16 mouse cellular contexts compared by ENCODE assay signal in the genomic region with DNA sequence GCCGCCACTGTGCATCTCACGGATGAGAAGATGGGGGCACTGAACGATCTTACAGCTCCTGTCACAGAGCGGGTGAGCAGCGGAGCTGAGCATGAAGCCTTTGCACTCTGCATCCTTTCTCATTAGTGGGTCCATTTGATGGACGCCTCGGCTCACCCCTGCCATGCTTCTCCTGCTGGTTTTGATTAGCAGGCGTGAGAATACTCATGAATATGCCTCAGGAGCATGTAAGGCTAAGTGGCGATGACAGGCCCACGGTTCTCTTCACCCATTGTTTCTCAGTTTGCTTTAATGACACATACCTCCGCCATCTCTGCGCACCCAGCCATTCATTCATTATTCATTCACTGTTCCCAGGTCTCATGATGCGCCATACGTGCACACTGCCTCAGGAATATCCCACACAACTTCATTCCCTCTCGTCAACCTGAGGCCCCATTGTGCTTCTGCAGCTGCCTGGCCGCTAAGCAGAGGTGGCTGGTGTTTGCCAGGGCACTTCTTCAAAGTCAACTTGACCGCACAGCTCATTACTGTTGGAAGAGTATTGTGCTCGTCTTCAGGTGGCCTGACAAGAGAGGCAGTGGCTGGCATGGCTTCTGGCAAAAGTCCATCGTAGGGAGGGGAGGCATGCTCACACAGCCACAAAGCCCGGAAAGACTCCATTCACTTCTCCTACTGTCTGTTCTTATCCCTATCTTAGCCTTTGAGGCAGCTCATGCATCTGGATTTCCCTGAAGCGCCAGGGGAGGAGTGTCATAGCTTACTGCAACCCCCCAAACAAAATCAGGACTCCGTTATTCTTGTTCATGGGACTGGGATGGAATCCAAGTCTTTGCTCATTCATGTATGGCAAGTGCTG. TPM values are rescaled to one million over a fixed set of nuclear protein-coding genes. Genes with fewer than 3 reads are reported as not detected.
DNase-seq lines count a peak whose midpoint lies in the region; ATAC-seq lines count a peak whose summit lies in the region.
"Had no signal": no experiment of that assay in that cellular context is flagged by ENCODE, and none has a peak within 500 bp of the region (broad histone marks: within the 10 kb centered on the region; RNA-seq: fewer than 3 reads in every experiment).

No protein-coding gene starts in this region.

- no peaks in the 10 kb centered on the region for H3K27me3 ChIP-seq in neural tube, embryonic 13.5 days
- H3K27me3 ChIP-seq in forebrain, embryonic 14.5 days (replicated peaks; ENCODE audit: control insufficient read depth, insufficient read depth, low read length), result no peaks in the 10 kb centered on the region
- no peaks in the 10 kb centered on the region for H3K27me3 ChIP-seq in hindbrain, embryonic 16.5 days (replicated peaks; ENCODE audit: control insufficient read depth, insufficient read depth, low read length)
- H3K27me3 ChIP-seq: kidney, embryonic 15.5 days; limb, embryonic 15.5 days had no signal

- no peak overlapping the region for H3K9ac ChIP-seq in neural tube, embryonic 13.5 days
- H3K9ac ChIP-seq in forebrain, embryonic 14.5 days (ENCODE audit: low read length), result no peak overlapping the region
- H3K9ac ChIP-seq in hindbrain, embryonic 16.5 days (ENCODE audit: low read depth, low read length), result no peak overlapping the region
- H3K9ac ChIP-seq: kidney, embryonic 15.5 days; limb, embryonic 15.5 days had no signal

- no peaks in the 10 kb centered on the region for H3K9me3 ChIP-seq in neural tube, embryonic 13.5 days
- H3K9me3 ChIP-seq in forebrain, embryonic 14.5 days (replicated peaks; ENCODE audit: control insufficient read depth, low read length), result no peaks in the 10 kb centered on the region
- no peaks in the 10 kb centered on the region for H3K9me3 ChIP-seq in hindbrain, embryonic 16.5 days (ENCODE audit: control insufficient read depth, low read length)
- H3K9me3 ChIP-seq: kidney, embryonic 15.5 days; limb, embryonic 15.5 days had no signal

- H3K4me2 ChIP-seq in neural tube, embryonic 13.5 days, result no peak overlapping the region
- H3K4me2 ChIP-seq in forebrain, embryonic 14.5 days (ENCODE audit: low read length), result peak overlapping the region; percentile 12; the same call in 1 of the 2 replicates
- H3K4me2 ChIP-seq in hindbrain, embryonic 16.5 days (ENCODE audit: low read length), result peak overlapping the region; percentile 27; the same call in 1 of the 2 replicates
- H3K4me2 ChIP-seq: kidney, embryonic 15.5 days; limb, embryonic 15.5 days had no signal

- no peaks in the 10 kb centered on the region for H3K36me3 ChIP-seq in neural tube, embryonic 13.5 days
- no peaks in the 10 kb centered on the region for H3K36me3 ChIP-seq in forebrain, embryonic 14.5 days (ENCODE audit: control insufficient read depth, insufficient read depth, low read length)
- 0 out of 2 replicates have a peak, but pooled peaks cover 2% of the 10 kb centered on the region for H3K36me3 ChIP-seq in hindbrain, embryonic 16.5 days (ENCODE audit: control insufficient read depth, insufficient read depth, low read length)
- H3K36me3 ChIP-seq: G1E had no signal

- H3K27ac ChIP-seq in neural tube, embryonic 13.5 days (replicated peaks), result 0 out of 2 replicates have a peak overlapping the region, but pooled peaks have one; percentile 3
- peak overlapping the region; percentile 65 for H3K27ac ChIP-seq in forebrain, embryonic 14.5 days (ENCODE audit: low read depth, low read length)
- H3K27ac ChIP-seq in hindbrain, embryonic 16.5 days (ENCODE audit: low read depth, low read length), result peak overlapping the region; percentile 25; the same call in 1 of the 2 replicates
- H3K27ac ChIP-seq: kidney, embryonic 15.5 days; limb, embryonic 15.5 days had no signal

- WGBS in neural tube, embryonic 13.5 days, result 63% methylated on average over 22 of the region's 22 CpGs
- WGBS in forebrain, embryonic 14.5 days, result 32% methylated on average over 22 of the region's 22 CpGs
- 41% methylated on average over 22 of the region's 22 CpGs for WGBS in hindbrain, embryonic 16.5 days

- H3K4me1 ChIP-seq in neural tube, embryonic 13.5 days (replicated peaks), result peaks cover 10% of the 10 kb centered on the region
- H3K4me1 ChIP-seq in forebrain, embryonic 14.5 days (ENCODE audit: control insufficient read depth, insufficient read depth, low read length), result peaks cover 11% of the 10 kb centered on the region
- peaks cover 10% of the 10 kb centered on the region for H3K4me1 ChIP-seq in hindbrain, embryonic 16.5 days (ENCODE audit: control insufficient read depth, insufficient read depth, low read depth, low read length)
- H3K4me1 ChIP-seq: kidney, embryonic 15.5 days; limb, embryonic 15.5 days had no signal

- no peak for DNase-seq in neural tube, embryonic 10.5 days (ENCODE audit: extremely low spot score, low spot score)
- peak; percentile 64 for DNase-seq in forebrain, embryonic 14.5 days (ENCODE audit: low spot score)
- DNase-seq in retina, postnatal 1 day, result peak; percentile 73
- no peak for DNase-seq in yolk sac, embryonic 10.5 days (ENCODE audit: low spot score)
- no peak for DNase-seq in urinary bladder, postnatal 4 days (ENCODE audit: low spot score in 2 of 2)
- DNase-seq: adrenal gland, postnatal 14 days; cerebellum, postnatal 25 days; heart, adult 11 months; lung, adult 18-20 months; lung, postnatal 4 days; right cerebral cortex, postnatal 25 days had no signal

- ATAC-seq in neural tube, embryonic 13.5 days (ENCODE audit: low read depth), result no peak
- peak; percentile 69; the same call in 1 of the 2 replicates for ATAC-seq in forebrain, embryonic 14.5 days
- ATAC-seq in hindbrain, embryonic 16.5 days, result peak; percentile 59

- H3K4me3 ChIP-seq in neural tube, embryonic 13.5 days, result no peak overlapping the region
- no peak overlapping the region for H3K4me3 ChIP-seq in forebrain, embryonic 14.5 days (ENCODE audit: low read depth, low read length)
- no peak overlapping the region for H3K4me3 ChIP-seq in hindbrain, embryonic 16.5 days (ENCODE audit: low read length)
- H3K4me3 ChIP-seq: kidney, embryonic 15.5 days; limb, embryonic 15.5 days had no signal

RNA-seq across cellular contexts. Expression of a gene that starts 57.1 kb away (rescaled TPM):
- polyA plus RNA-seq in neural tube, embryonic 13.5 days (2015; fragmentation: Nextera tagmentation; extraction: Ambion mirVana), result 4.9 and 5.5 TPM in 2 replicates
- 4.0 and 4.5 TPM in 2 replicates for polyA plus RNA-seq in forebrain, embryonic 14.5 days (2014; fragmentation: Nextera tagmentation; extraction: Ambion mirVana)
- polyA plus RNA-seq in hindbrain, embryonic 16.5 days (2015; fragmentation: Nextera tagmentation; extraction: Ambion mirVana), result 5.2 and 7.2 TPM in 2 replicates
- polyA plus RNA-seq: G1E had no signal

RNA-seq across cellular contexts. Expression of a gene that starts 58.7 kb away (rescaled TPM):
- 3.6 and 6.3 TPM in 2 replicates for polyA plus RNA-seq in neural tube, embryonic 13.5 days (2015; fragmentation: Nextera tagmentation; extraction: Ambion mirVana)
- 4.3 and 5.1 TPM in 2 replicates for polyA plus RNA-seq in forebrain, embryonic 14.5 days (2014; fragmentation: Nextera tagmentation; extraction: Ambion mirVana)
- 5.2 and 5.6 TPM in 2 replicates for polyA plus RNA-seq in hindbrain, embryonic 16.5 days (2015; fragmentation: Nextera tagmentation; extraction: Ambion mirVana)
- polyA plus RNA-seq: G1E had no signal

Comparison
In these comparisons a context has a peak if more than half of its experiments do, and no peak if none do; other contexts are left out.
1. H3K27ac ChIP-seq: peak in every context shown above with its lines; median percentile 65 in forebrain, embryonic 14.5 days; 25 in hindbrain, embryonic 16.5 days; 3 in neural tube, embryonic 13.5 days.
2. DNase-seq: peak in forebrain, embryonic 14.5 days (single experiment) and retina, postnatal 1 day (single experiment); none in neural tube, embryonic 10.5 days (single experiment), yolk sac, embryonic 10.5 days (single experiment) and urinary bladder, postnatal 4 days (0 of 2).